Mouse (Mus musculus) liver, embryonic 16.5 days (tissue): Measurements from ENCODE around the gene Txk. TPM values are rescaled to one million over a fixed set of nuclear protein-coding genes. Genes with fewer than 3 reads are reported as not detected.
A peak's percentile ranks its signal among the peaks of the same experiment; 100 is the strongest.

ENCODE experiments used
- ATAC-seq: fragments of 200-750 bp; cut with Nextera tagmentation; 2 replicates; pipeline ENCODE4 v1.8.0; 2017; ENCODE audit warnings: low read depth, mild to moderate bottlenecking, moderate number of reproducible peaks, moderate library complexity
- H3K27ac ChIP-seq: fragments of 300-500 bp; sonication (generic); 2 replicates; pipeline ENCODE4 v1.5.1; 2014; ENCODE audit warnings: mild to moderate bottlenecking, low read length
- H3K27me3 ChIP-seq: fragments of 300-500 bp; sonication (generic); 2 replicates; pipeline ENCODE4 v1.6.1; 2014; ENCODE audit warnings: low read depth, low read length, mixed read lengths; ENCODE audit not compliant: control insufficient read depth, insufficient read depth
- H3K36me3 ChIP-seq: fragments of 300-500 bp; sonication (generic); 2 replicates; pipeline ENCODE4 v1.6.1; 2014; ENCODE audit warnings: mild to moderate bottlenecking; ENCODE audit not compliant: control insufficient read depth, insufficient read depth
- H3K4me1 ChIP-seq: fragments of 300-500 bp; sonication (generic); 2 replicates; pipeline ENCODE4 v1.6.1; 2014; ENCODE audit warnings: low read depth, low read length, mixed read lengths; ENCODE audit not compliant: control insufficient read depth
- H3K4me2 ChIP-seq: fragments of 300-500 bp; sonication (generic); 2 replicates; pipeline ENCODE4 v1.6.1; 2014; ENCODE audit warnings: low read depth, low read length, mixed read lengths
- H3K4me3 ChIP-seq: fragments of 300-500 bp; sonication (generic); 2 replicates; pipeline ENCODE4 v1.5.1; 2014; ENCODE audit warnings: low read depth, mild to moderate bottlenecking, low read length
- H3K9ac ChIP-seq: fragments of 300-500 bp; sonication (generic); 2 replicates; pipeline ENCODE4 v1.6.1; 2014; ENCODE audit warnings: low read depth, low read length
- H3K9me3 ChIP-seq: fragments of 300-500 bp; sonication (generic); replicated peaks from 2 replicates; pipeline ENCODE4 v1.6.1; 2016; ENCODE audit warnings: low read length; ENCODE audit not compliant: control insufficient read depth
- WGBS: fragments of 180-500 bp; shearing (Covaris S2); extraction: QIAGEN DNeasy Blood & Tissue Kit; methylation state at CpG from one replicate; pipeline ENCODE4 v1.1.7; 2014; ENCODE audit not compliant: insufficient replicate concordance; 5-methylcytosine and 5-hydroxymethylcytosine counted together
- polyA plus RNA-seq: library from polyadenylated mRNA; unstranded; fragments of >200 nt; fragmentation: Nextera tagmentation; extraction: Ambion mirVana; gene quantifications from 2 replicates; pipeline ENCODE4 v1.2.1, GENCODE M21; 2015

The Txk gene
- polyA plus RNA-seq, result 0.09 and 0.13 TPM in 2 replicates

DNA sequence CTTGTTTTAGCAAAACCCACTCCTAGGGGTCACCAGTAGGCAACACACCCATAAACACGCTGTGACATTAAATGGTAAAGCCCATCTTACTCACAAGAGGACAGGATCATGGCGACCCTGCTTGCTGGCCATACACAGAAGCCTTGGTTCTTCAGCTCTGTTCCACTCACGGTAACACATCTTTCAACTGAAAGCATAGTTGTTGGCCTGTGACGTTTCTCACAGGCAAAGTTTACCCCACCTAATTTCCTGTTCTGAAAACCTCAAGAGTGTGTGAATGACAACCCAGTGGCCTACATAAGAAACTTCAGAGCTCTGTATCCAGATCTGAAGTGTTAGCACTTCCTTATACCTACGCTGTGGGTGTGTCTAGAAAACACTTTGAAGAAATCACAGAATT is at the start of gene Txk:
Txk (minus strand) TSS at position 193 of the 400 bp plus-strand sequence.
- no peaks in the 10 kb centered on the region for H3K9me3 ChIP-seq
- no peak for ATAC-seq
- no peaks in the 10 kb centered on the region for H3K36me3 ChIP-seq
- no peak within 1 kb of the TSS for H3K27ac ChIP-seq
- 56% methylated on average over 5 of the region's 5 CpGs for WGBS
- H3K4me1 ChIP-seq, result no peaks in the 10 kb centered on the region
- H3K4me3 ChIP-seq, result no peak within 1 kb of the TSS
- no peak within 1 kb of the TSS for H3K4me2 ChIP-seq
- no peak within 1 kb of the TSS for H3K9ac ChIP-seq
- no peaks in the 10 kb centered on the region for H3K27me3 ChIP-seq

DNA sequence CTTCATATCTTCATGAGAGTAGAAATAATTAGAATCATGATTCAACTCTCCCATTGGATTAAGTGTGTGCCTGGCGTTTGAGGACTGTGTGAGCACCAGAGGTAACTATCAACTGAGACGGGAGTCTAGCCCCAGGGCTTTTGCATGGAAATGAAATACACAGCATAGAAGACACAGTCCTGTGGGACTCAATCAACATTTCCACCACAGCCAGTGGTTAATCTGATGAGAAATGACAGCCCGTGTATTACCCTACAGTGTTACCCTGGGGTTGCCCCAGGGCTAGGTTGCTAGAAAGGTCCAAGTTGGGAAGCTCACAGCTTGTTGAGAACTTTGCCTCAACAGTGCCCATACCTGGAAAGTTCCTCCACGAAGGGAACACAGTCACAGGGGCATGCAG is 46.0 kb upstream of the Txk start:
- H3K4me3 ChIP-seq, result no peak overlapping the region
- H3K36me3 ChIP-seq, result no peaks in the 10 kb centered on the region
- H3K4me1 ChIP-seq, result no peaks in the 10 kb centered on the region; the same call in 1 of the 2 replicates
- no peak for ATAC-seq
- H3K9ac ChIP-seq, result no peak overlapping the region
- no peaks in the 10 kb centered on the region for H3K9me3 ChIP-seq
- WGBS, result 56% methylated on average over 4 of the region's 4 CpGs
- H3K27me3 ChIP-seq, result no peaks in the 10 kb centered on the region
- H3K4me2 ChIP-seq, result no peak overlapping the region
- H3K27ac ChIP-seq, result no peak overlapping the region

DNA sequence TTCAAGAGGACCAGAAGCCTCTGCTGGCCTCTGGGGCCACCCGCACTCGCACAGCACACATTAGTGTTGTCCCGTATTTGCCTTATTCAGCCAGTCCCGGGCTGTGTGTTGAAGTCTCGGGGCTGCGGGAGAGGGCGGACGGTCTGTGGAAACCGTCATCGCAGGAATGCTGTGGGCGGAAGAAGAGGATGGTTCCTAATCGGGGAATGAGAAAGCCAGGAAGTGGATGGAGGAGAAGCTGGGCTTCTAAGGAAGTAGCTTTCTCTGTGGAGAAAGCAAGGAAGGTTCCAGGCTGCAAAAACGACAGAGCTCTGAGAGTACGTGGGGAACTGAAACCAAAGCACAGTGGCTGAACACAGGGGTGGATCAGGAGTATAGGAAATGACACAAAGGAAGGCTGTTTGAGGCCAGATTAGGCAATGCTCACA is 43.6 kb upstream of the Txk start:
- peak overlapping the region; percentile 39 for H3K4me3 ChIP-seq
- no peaks in the 10 kb centered on the region for H3K36me3 ChIP-seq
- H3K27me3 ChIP-seq, result no peaks in the 10 kb centered on the region
- 18% methylated on average over 14 of the region's 14 CpGs for WGBS
- peak; percentile 58 for ATAC-seq
- H3K4me2 ChIP-seq, result peak overlapping the region; percentile 53
- no peaks in the 10 kb centered on the region for H3K9me3 ChIP-seq
- peak overlapping the region; percentile 51 for H3K27ac ChIP-seq
- no peaks in the 10 kb centered on the region; the same call in 1 of the 2 replicates for H3K4me1 ChIP-seq
- H3K9ac ChIP-seq, result no peak overlapping the region

DNA sequence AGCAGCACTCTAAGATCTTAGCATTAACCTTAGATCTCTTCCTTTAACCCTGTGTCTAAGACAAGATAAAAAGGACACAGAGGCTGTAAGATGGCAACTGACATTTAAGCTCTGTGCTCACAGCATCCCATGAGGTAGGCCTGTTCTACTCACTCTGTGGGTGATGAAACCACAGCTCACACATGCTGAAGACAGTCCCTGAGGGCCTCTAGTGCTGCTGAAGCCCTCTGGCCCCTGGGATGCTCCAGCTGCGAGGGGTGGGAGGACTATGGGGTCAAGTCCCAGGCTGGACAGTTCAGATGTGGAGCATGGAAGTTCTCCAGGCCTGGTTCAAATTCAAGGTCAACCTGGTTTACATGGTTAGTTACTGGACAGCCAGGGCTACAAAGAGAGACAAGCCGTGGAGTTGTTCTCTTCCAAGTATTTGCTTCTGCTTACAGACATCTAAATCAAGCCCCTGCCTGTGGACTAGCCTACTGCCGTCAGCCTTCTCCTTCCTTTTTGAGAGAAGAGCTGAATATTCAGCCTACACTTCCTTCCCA is 40.8 kb upstream of the Txk start:
- Histone ChIP-seq H3K4me1 (no peaks in the 10 kb centered on the region; the same call in 1 of the 2 replicates), H3K9me3 (no peaks in the 10 kb centered on the region), H3K27ac (no peak overlapping the region), H3K9ac (no peak overlapping the region), H3K4me3 (no peak overlapping the region), H3K36me3 (no peaks in the 10 kb centered on the region), H3K4me2 (no peak overlapping the region), H3K27me3 (no peaks in the 10 kb centered on the region)
- ATAC-seq, result no peak
- WGBS, result 58% methylated on average over 3 of the region's 3 CpGs

DNA sequence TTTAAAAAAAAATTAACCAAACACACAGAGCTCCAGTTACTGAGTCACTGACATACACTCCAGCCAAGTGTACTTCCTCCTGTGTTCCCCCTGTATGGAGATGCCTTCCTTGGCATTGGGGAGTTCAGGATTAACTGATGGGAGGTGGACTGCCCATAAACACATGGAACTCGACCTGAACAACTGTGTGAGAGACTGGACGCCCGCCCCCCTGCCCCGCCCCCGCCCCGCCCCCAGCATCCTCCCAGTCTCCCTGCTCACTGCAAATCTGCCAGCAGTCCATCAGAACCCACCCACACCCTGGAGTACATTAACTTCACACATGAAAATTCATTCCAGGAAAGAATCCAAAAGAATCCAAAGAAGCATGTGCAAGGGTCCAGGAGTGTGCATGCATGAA is 39.2 kb upstream of the Txk start:
- Histone ChIP-seq H3K27ac (no peak overlapping the region), H3K4me2 (no peak overlapping the region), H3K9ac (no peak overlapping the region), H3K27me3 (no peaks in the 10 kb centered on the region), H3K9me3 (no peaks in the 10 kb centered on the region), H3K36me3 (no peaks in the 10 kb centered on the region), H3K4me1 (no peaks in the 10 kb centered on the region; the same call in 1 of the 2 replicates), H3K4me3 (no peak overlapping the region)
- no peak for ATAC-seq
- 44% methylated on average over 6 of the region's 6 CpGs for WGBS

DNA sequence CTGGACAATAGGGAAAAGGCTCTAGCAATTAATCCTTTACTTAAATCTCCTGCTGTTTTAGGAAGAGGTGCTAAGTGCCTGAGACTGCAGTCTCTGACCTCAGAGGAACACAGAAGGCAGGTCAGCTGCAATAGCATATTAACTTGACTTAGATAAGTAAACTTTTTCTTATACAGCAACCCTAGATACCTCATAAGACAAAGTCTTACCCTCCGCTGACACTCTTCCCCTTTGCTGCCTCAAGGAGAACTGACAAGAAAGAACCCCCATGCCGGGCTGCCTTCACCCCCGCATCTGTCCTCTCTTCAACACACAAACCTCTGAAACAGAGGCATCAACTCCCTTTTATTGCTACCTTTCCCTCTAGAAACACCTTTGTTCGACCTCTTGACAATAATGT is 38.8 kb upstream of the Txk start:
- WGBS, result 52% methylated on average over 4 of the region's 4 CpGs
- H3K4me3 ChIP-seq, result no peak overlapping the region
- H3K27ac ChIP-seq, result no peak overlapping the region
- no peaks in the 10 kb centered on the region for H3K27me3 ChIP-seq
- no peak for ATAC-seq
- H3K9me3 ChIP-seq, result no peaks in the 10 kb centered on the region
- no peaks in the 10 kb centered on the region for H3K36me3 ChIP-seq
- no peaks in the 10 kb centered on the region; the same call in 1 of the 2 replicates for H3K4me1 ChIP-seq
- no peak overlapping the region for H3K9ac ChIP-seq
- no peak overlapping the region for H3K4me2 ChIP-seq

DNA sequence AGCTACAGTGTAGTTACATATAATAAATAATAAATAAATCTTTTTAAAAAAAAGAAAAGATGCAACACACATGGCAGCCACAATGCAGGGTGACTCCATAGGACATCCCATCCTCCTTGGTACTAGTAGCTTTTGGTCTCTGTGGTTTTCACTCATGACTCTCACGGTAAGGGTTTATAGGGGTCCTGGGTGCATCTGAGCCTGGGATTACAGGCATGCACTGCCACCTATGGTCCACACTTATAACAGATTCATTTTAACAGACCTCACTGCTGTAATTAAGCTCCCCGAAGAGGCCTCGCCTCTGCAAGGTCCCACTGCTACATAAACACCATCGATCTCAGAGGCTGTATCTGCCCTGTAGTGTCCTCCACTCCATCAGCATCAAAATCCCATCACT is 32.9 kb upstream of the Txk start:
- H3K9me3 ChIP-seq, result no peaks in the 10 kb centered on the region
- H3K27ac ChIP-seq, result no peak overlapping the region
- WGBS, result 63% methylated on average over 4 of the region's 4 CpGs
- ATAC-seq, result no peak
- no peak overlapping the region for H3K4me2 ChIP-seq
- no peaks in the 10 kb centered on the region for H3K27me3 ChIP-seq
- no peaks in the 10 kb centered on the region for H3K4me1 ChIP-seq
- H3K36me3 ChIP-seq, result no peaks in the 10 kb centered on the region
- no peak overlapping the region for H3K9ac ChIP-seq
- no peak overlapping the region for H3K4me3 ChIP-seq

DNA sequence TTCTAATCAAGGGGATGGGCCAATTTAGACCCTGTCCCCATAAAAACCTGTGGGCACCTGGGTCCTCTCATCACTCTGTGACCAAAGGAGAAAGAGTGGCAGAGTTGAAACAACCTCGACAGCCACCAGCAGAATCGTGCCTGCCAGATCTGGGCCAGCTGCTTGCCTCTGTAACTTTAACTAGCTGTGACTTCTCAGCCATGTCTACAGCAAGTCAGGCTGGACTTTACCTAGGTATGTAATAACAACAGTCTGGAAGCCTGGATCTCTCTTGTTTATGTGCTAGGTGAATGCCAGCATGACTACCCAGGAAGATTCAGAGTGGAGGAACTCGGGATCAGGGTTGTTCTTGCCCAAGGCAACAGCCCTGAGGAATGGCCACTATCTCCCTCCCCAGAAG is 32.1 kb upstream of the Txk start:
- Histone ChIP-seq H3K9ac (no peak overlapping the region), H3K27me3 (no peaks in the 10 kb centered on the region), H3K4me1 (no peaks in the 10 kb centered on the region), H3K27ac (no peak overlapping the region), H3K4me3 (no peak overlapping the region), H3K36me3 (no peaks in the 10 kb centered on the region), H3K4me2 (no peak overlapping the region), H3K9me3 (no peaks in the 10 kb centered on the region)
- ATAC-seq, result no peak
- 60% methylated on average over 3 of the region's 3 CpGs for WGBS

DNA sequence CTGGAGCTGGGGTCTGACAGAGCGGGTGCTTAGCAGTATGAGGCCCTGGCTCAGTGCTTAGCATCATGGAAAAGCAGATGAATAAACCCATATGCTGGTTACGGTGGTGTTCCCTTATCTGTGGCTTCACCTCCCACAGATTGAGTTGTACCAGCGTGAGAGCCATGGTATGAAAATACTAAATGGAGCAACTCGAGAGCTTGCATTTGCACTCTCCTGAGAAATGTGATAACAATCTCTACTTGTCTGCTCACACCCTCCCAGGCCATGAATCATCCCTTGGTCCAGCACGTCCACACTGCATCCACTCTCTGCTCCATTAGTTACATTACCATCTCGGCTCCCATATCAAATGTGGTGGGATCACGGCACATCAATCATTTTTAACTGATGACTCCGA is 31.4 kb upstream of the Txk start:
- 64% methylated on average over 8 of the region's 8 CpGs for WGBS
- Histone ChIP-seq H3K9me3 (no peaks in the 10 kb centered on the region), H3K27ac (no peak overlapping the region), H3K4me3 (no peak overlapping the region), H3K4me2 (no peak overlapping the region), H3K27me3 (no peaks in the 10 kb centered on the region), H3K36me3 (no peaks in the 10 kb centered on the region), H3K9ac (no peak overlapping the region), H3K4me1 (no peaks in the 10 kb centered on the region)
- ATAC-seq, result no peak
